Comparison of ENCODE assay signal across 2 mouse cellular contexts in the genomic region with DNA sequence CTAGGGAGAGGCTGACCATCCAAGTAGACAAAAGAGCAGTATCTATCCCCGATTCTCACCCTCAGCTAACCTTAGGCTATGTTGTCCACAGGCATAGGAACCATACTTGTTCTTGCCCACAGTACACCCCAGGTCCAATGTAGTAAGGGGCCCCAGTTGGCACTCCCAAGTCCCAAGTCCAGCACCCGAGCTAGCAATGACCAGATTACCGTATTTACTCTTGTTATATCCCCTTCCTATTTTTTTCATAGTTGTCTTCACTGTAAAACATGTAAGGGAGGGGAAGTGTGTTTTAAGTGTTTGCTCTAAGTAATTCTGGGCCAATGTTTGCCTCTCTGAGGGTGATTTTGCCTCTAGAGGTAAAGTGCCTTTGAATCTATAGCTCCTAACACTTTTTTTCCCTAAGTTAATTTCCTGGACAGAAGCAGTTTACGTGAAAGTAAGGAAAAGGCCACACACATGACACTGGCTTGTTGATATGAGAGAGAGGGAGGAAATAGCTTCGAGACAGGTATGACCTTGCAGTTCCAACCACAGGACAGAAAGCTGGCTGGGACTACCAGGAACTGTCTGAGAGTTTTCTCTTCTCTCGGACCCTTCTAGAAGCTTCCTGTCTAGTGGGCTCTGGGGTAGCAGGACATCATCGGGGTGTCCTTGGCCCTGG.
TF ChIP-seq lines count a peak whose summit lies in the region.

TSS of gene Nr1i2 (minus strand) at position 140 of the 664 bp plus-strand sequence.

TF ChIP-seq in CH12.LX, 34 proteins besides CTCF, POLR2A, EP300 and RAD21:
- TF ChIP-seq MXI1 (IDR thresholded peaks at IDR 0.05; ENCODE audit: low read depth, low read length) (peak; percentile 50; the same call in 1 of the 2 replicates), JUND (conservative IDR thresholded peaks at IDR 0.05; ENCODE audit: low read depth, low read length) (no peak)

TF ChIP-seq in MEL, 35 proteins besides CTCF, POLR2A, EP300 and RAD21:
- TF ChIP-seq MXI1 (IDR thresholded peaks at IDR 0.05; ENCODE audit: low read depth, low read length) (peak; percentile 63; the same call in 1 of the 2 replicates), GATA1 (IDR thresholded peaks at IDR 0.05; ENCODE audit: low read depth, low read length) (no peak)
